Mouse (Mus musculus) urinary bladder, adult 18-20 months (tissue): ENCODE measurements around the gene Asxl2.

ENCODE experiments used
- DNase-seq, 2 experiments: peaks; one replicate each; pipeline ENCODE4 v3.0.0; 2022; ENCODE audit warnings: low spot score in 2 of 2, mixed read lengths in 2 of 2

The Asxl2 gene

GRCm38 (mm10) chr12:3546121-3546658 is 119.5 kb downstream of the Asxl2 start:
- no peak for DNase-seq

- no peak for DNase-seq
Measured at GRCm38 (mm10) chr12:3546781-3547180, 120.1 kb downstream of the Asxl2 start.

- no peak for DNase-seq
Measured at GRCm38 (mm10) chr12:3547506-3547905, 120.8 kb downstream of the Asxl2 start.

DNA sequence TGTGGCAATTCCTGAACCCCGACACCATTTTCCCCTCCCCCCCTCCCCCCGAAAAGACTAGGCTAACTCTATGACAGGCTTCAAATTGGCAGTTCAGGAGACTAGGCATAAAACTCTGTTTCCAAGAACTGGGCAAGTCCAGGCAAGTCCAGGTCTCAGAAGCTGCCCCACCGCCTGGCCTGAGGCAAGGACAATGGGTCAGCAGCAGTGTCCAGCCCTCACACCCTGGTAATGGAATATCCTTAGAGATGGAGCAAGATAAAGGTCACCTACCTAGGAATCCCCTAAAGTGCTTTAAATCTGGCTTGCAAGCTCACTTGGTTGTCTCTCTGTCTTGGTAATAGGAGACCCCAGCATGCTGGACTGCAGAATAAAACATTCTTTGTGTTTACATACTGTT is 121.3 kb downstream of the Asxl2 start:
- no peak for DNase-seq

GRCm38 (mm10) chr12:3548582-3549211 is 122.0 kb downstream of the Asxl2 start:
- DNase-seq, result no peak

DNA sequence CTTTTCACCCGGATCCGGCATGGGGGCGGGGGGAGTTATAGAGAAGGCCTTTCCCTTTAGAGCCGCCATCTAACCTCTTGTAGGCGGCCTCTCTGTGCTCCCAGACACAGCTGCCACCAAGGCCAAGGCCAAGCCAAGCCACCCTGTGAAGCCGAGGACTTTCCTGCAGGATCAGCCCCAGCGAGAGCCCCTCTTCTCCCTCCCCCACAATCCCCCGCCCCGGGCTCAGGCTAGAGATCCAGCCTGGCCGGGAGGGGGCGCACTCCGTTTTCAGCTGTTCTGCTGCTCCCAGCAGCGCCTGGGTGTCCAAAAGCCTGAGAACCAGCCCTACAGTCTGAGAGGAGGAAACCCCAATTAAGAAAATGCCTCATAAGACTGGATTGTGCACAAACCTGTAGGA is 123.6 kb downstream of the Asxl2 start:
- no peak for DNase-seq
